16 mouse cellular contexts compared by ENCODE assay signal in genomic region chr1:158328126-158328525, GRCm38 (mm10). TPM values are rescaled to one million over a fixed set of nuclear protein-coding genes. Genes with fewer than 3 reads are reported as not detected.
DNase-seq lines count a peak whose midpoint lies in the region; ATAC-seq and TF ChIP-seq lines count a peak whose summit lies in the region.
"Had no signal": no experiment of that assay in that cellular context is flagged by ENCODE, and none has a peak within 500 bp of the region (broad histone marks: within the 10 kb centered on the region; RNA-seq: fewer than 3 reads in every experiment).

No protein-coding gene starts in this region.

- no peak for ATAC-seq in forebrain, embryonic 15.5 days (replicated peaks)
- ATAC-seq in hindbrain, postnatal 0 days = no peak
- ATAC-seq: activated CD4-positive, CD25-positive, alpha-beta regulatory T cell, adult 4 months; CD4-positive, CD25-positive, alpha-beta regulatory T cell, adult 4 months; hindbrain, embryonic 16.5 days had no signal

- H3K9ac ChIP-seq in forebrain, embryonic 15.5 days (replicated peaks) = no peak overlapping the region
- no peak overlapping the region for H3K9ac ChIP-seq in hindbrain, postnatal 0 days (replicated peaks; ENCODE audit: low read length)
- H3K9ac ChIP-seq: kidney, embryonic 15.5 days had no signal

- H3K4me1 ChIP-seq in forebrain, embryonic 15.5 days = peaks cover 11% of the 10 kb centered on the region; the same call in 1 of the 2 replicates
- 0 out of 2 replicates have a peak, but pooled peaks cover 4% of the 10 kb centered on the region for H3K4me1 ChIP-seq in hindbrain, postnatal 0 days (ENCODE audit: insufficient read depth, low read length)
- H3K4me1 ChIP-seq: kidney, embryonic 15.5 days had no signal

- no peak for TF ChIP-seq CTCF in layer of hippocampus, adult 2 months (conservative IDR thresholded peaks at IDR 0.05)
- no peak for TF ChIP-seq CTCF in hindbrain, postnatal 0 days (IDR thresholded peaks at IDR 0.05; ENCODE audit: low read depth)

- H3K27me3 ChIP-seq in forebrain, embryonic 15.5 days = no peaks in the 10 kb centered on the region
- no peaks in the 10 kb centered on the region for H3K27me3 ChIP-seq in hindbrain, postnatal 0 days (ENCODE audit: insufficient read depth, low read length)
- H3K27me3 ChIP-seq: kidney, embryonic 15.5 days had no signal

- intact Hi-C loops in left cerebral cortex, postnatal 14 days (cut with DNase I) = no loop called here

- DNase-seq in cerebellum, adult 11-12 months = peak; percentile 71
- peak; percentile 79 for DNase-seq in cerebellum, adult 9-11 months
- DNase-seq in layer of hippocampus, adult 2 months (ENCODE audit: low spot score in 2 of 2) = peak; percentile 46 to 83
- DNase-seq in left cerebral cortex, postnatal 14 days (ENCODE audit: low spot score in 2 of 2) = peak; percentile 51
- no peak for DNase-seq in adrenal gland, postnatal 25 days
- no peak for DNase-seq in lung, postnatal 10 days
- DNase-seq in hindbrain, postnatal 0 days (ENCODE audit: low spot score) = no peak
- DNase-seq: heart, postnatal 14 days; thymus, postnatal 14 days had no signal

- WGBS in forebrain, embryonic 15.5 days = 77% methylated on average over 5 of the region's 5 CpGs
- WGBS in hindbrain, postnatal 0 days = 42% methylated on average over 5 of the region's 5 CpGs

- H3K27ac ChIP-seq in layer of hippocampus, adult 2 months = peak overlapping the region; percentile 77
- H3K27ac ChIP-seq in forebrain, embryonic 15.5 days (replicated peaks) = no peak overlapping the region
- no peak overlapping the region for H3K27ac ChIP-seq in hindbrain, postnatal 0 days
- H3K27ac ChIP-seq: kidney, embryonic 15.5 days had no signal

- H3K36me3 ChIP-seq in forebrain, embryonic 15.5 days = no peaks in the 10 kb centered on the region
- no peaks in the 10 kb centered on the region for H3K36me3 ChIP-seq in hindbrain, postnatal 0 days (ENCODE audit: insufficient read depth, low read length)
- H3K36me3 ChIP-seq: kidney, embryonic 15.5 days had no signal

- H3K4me2 ChIP-seq in forebrain, embryonic 15.5 days (replicated peaks) = no peak overlapping the region
- H3K4me2 ChIP-seq in hindbrain, postnatal 0 days (ENCODE audit: low read depth, low read length) = no peak overlapping the region
- H3K4me2 ChIP-seq: kidney, embryonic 15.5 days; liver, embryonic 11.5 days had no signal

- no peaks in the 10 kb centered on the region for H3K9me3 ChIP-seq in forebrain, embryonic 15.5 days
- H3K9me3 ChIP-seq in hindbrain, postnatal 0 days (ENCODE audit: low read length) = no peaks in the 10 kb centered on the region
- H3K9me3 ChIP-seq: kidney, embryonic 15.5 days had no signal

- H3K4me3 ChIP-seq in layer of hippocampus, adult 2 months = no peak overlapping the region
- no peak overlapping the region for H3K4me3 ChIP-seq in forebrain, embryonic 15.5 days
- H3K4me3 ChIP-seq in hindbrain, postnatal 0 days (ENCODE audit: low read length) = no peak overlapping the region
- H3K4me3 ChIP-seq: kidney, embryonic 15.5 days had no signal

RNA-seq across cellular contexts. Expression of gene Brinp2, which starts 28.0 kb away (rescaled TPM):
- 10 to 100 TPM; 78.0 to 82.9 TPM for total RNA-seq in layer of hippocampus, adult 2 months (2021)
- 100 to 1,000 TPM; 123 to 144 TPM for total RNA-seq in left cerebral cortex, postnatal 14 days (2021)
- polyA plus RNA-seq in forebrain, embryonic 15.5 days (2015; fragmentation: Nextera tagmentation; extraction: Ambion mirVana) = 42.0 and 43.9 TPM in 2 replicates
- 0.33 and 0.58 TPM in 2 replicates for total RNA-seq in adrenal gland, postnatal 25 days (2021)
- total RNA-seq in hindbrain, postnatal 0 days (2014; rRNA removed) = 47.6 and 48.4 TPM in 2 replicates
- 31.8 and 33.7 TPM in 2 replicates for polyA plus RNA-seq in hindbrain, postnatal 0 days (2015; fragmentation: Nextera tagmentation; extraction: Ambion mirVana)
- total RNA-seq: neutrophil, adult 5-6 weeks had no signal

RNA-seq across cellular contexts. Expression of gene Astn1, which starts 33.9 kb away (rescaled TPM):
- total RNA-seq in layer of hippocampus, adult 2 months (2021) = 100 to 1,000 TPM; 183 to 185 TPM
- 100 to 1,000 TPM; 194 to 200 TPM for total RNA-seq in left cerebral cortex, postnatal 14 days (2021)
- 34.5 and 35.2 TPM in 2 replicates for polyA plus RNA-seq in forebrain, embryonic 15.5 days (2015; fragmentation: Nextera tagmentation; extraction: Ambion mirVana)
- 8.0 and 10.0 TPM in 2 replicates for total RNA-seq in adrenal gland, postnatal 25 days (2021)
- 137 and 163 TPM in 2 replicates for total RNA-seq in hindbrain, postnatal 0 days (2014; rRNA removed)
- polyA plus RNA-seq in hindbrain, postnatal 0 days (2015; fragmentation: Nextera tagmentation; extraction: Ambion mirVana) = 29.4 and 31.0 TPM in 2 replicates
- total RNA-seq: neutrophil, adult 5-6 weeks had no signal
- polyA plus RNA-seq: CD4-positive, CD25-positive, alpha-beta regulatory T cell, adult 4 months had no signal

Comparison
In these comparisons a context has a peak if more than half of its experiments do, and no peak if none do; other contexts are left out.
1. DNase-seq: peak in cerebellum, adult 11-12 months (single experiment), cerebellum, adult 9-11 months (single experiment), layer of hippocampus, adult 2 months (2 of 2) and left cerebral cortex, postnatal 14 days (2 of 2); none in adrenal gland, postnatal 25 days (single experiment), lung, postnatal 10 days (single experiment) and hindbrain, postnatal 0 days (single experiment).
2. RNA of gene Brinp2, which starts 28.0 kb away (total RNA-seq): 123 to 144 TPM in left cerebral cortex, postnatal 14 days, 78.0 to 82.9 TPM in layer of hippocampus, adult 2 months and 47.6 to 48.4 TPM in hindbrain, postnatal 0 days; 0.33 to 0.58 TPM in adrenal gland, postnatal 25 days; every median in the first group is over 10 times any median in the second.
3. RNA of gene Astn1, which starts 33.9 kb away (total RNA-seq): 194 to 200 TPM in left cerebral cortex, postnatal 14 days, 183 to 185 TPM in layer of hippocampus, adult 2 months and 137 to 163 TPM in hindbrain, postnatal 0 days; 8.0 to 10.0 TPM in adrenal gland, postnatal 25 days; every median in the first group is over 10 times any median in the second.